Mouse (Mus musculus) ES-Bruce4 (cell line): ENCODE data around the gene Mecom.

Experiments used
- CTCF ChIP-seq: IDR thresholded peaks from one replicate; pipeline ENCODE4 v1.8.1; 2011; ENCODE audit warnings: low read depth, low read length
- EP300 ChIP-seq: IDR thresholded peaks from 2 replicates; pipeline ENCODE4 v1.6.1; 2011; ENCODE audit warnings: low read depth, low read length; ENCODE audit not compliant: insufficient read depth
- POLR2A ChIP-seq: IDR thresholded peaks from one replicate; pipeline ENCODE4 v1.8.1; 2011; ENCODE audit warnings: low read length; ENCODE audit not compliant: insufficient read depth

GRCm38 (mm10) chr3:30283562-30283961 lies 264.2 kb downstream of the Mecom start:
- TF ChIP-seq CTCF (no peak), POLR2A (no peak), EP300 (no peak)
